Mouse (Mus musculus) inflammation-experienced regulatory T-cells, adult 6 months (primary cell): ENCODE results near the gene Sfmbt2. TPM values are rescaled to one million over a fixed set of nuclear protein-coding genes. Genes with fewer than 3 reads are reported as not detected.

Experiments used
- ATAC-seq: one replicate; pipeline ENCODE4 v1.8.0; 2017
- polyA plus RNA-seq, 3 experiments: library from polyadenylated mRNA; unstranded; fragments of 100-300 nt; shearing (Covaris generic); gene quantifications; one replicate each; pipeline ENCODE4 v1.2.1; 2017

Gene Sfmbt2
- polyA plus RNA-seq, 3 experiments from 2014 or later: 1.2 to 2.9 (median 2.7) TPM

DNA sequence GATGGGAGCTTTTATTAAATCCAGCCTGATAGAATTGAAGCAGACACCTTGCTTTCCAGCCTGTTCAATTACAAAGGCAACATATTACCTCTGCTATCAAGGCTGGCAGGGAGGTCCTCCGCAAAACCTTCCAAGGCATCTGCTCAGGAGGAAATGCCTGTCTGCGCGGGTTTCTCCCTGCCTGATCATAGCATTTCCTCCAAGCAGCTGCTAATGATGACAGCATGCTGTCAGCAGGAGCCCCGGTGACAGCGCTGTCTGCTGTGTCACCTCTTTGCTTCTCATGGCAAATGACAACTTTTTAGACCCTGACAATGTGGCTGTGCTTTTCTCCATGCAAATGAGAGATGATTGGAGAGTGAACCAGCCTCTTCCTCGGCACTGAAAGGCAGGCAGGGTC, 199.1 kb downstream of the Sfmbt2 start:
- ATAC-seq: no peak

DNA sequence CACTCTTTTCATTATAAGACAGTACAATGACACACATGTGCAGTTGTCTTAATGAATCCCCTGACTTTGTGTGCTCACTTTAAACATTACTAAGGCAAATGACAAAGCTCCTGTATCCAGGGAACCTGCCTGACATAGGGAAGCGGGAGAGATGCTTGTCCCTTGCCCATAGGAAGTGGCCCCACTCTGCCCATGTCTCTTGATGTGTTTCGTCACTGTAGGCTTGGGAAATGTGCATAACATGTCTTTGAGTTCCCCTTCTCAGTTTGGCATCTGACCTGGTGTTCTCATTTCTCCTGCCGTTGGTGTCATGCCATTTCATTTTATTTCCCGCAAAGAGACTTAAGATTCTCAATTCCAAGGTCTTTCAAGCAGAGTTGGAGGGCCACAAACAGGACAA, 202.0 kb downstream of the Sfmbt2 start:
- ATAC-seq: no peak

DNA sequence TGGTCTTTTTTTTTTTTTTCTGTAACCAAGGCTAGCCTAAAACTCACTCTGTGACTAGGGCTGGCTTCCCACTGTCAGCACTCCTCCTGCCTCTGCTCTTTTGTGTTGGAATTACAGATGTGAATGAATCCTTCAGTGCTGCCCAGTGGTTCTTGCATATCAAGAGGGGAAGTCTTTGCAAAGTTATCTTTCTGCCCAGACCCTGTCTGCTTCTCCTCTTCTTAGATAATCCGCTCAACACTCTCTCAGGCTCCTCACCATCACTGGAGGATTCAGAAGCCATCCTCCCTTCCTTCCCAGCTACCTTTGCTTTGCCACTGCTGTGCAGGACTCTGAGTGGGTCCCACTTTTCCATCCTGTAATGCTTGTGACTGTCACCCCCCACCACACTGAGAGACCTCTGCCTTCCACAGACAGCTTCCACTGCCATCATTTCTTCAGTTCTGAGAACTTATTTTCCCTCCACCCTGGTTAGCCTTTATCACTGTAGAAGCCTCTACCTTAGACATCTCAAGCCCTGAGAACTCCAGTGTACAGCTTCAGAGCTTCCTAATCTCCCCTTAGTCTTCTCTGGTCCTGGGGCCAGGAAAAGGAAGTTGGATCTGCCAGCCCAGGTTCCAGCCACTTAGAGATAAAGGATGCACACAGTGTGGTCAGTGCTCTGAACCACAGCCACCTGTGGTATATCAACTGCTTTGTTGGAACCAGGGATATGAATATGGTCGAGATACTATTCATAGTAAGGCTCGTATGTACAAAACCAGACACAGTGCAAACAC, 205.8 kb downstream of the Sfmbt2 start:
- no peak for ATAC-seq

DNA sequence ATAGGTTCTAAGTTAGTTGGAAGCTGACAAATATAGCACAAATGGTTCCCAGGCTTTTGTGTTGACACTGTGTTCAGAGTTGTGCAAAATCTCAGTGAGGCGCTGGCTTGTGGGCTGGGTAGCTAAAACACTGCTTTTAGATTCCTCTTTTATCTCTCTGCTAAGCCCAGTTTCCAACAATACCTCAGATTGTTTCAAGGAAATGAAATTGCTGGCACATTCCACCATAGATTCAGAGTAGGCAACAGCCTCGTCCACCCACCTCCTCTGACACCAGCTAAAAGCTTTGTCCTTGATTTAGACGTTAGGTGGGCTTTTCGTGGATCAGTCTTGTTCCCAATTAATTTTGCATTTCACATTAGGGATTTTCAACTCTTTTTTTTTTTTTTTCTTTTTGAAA, 212.4 kb downstream of the Sfmbt2 start:
- no peak for ATAC-seq

DNA sequence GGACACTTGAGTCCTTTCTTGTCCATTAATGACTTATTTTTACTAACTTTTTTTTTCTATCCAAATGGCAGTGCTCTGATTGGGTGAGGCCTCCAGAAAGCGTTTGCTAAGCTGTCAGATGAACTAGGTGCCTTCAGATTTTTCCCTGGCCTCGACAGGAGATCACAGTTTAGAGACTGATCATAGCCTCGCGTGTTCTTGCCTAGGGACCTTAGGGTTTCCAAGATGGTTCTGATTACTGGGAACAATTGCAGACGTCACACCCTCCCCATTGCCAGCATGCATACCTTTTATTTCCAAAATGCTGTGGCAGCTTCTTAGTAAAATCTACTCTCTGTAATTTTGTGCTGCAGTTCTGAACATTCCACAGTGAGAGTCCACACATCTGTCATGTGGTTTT, 212.8 kb downstream of the Sfmbt2 start:
- ATAC-seq: no peak

DNA sequence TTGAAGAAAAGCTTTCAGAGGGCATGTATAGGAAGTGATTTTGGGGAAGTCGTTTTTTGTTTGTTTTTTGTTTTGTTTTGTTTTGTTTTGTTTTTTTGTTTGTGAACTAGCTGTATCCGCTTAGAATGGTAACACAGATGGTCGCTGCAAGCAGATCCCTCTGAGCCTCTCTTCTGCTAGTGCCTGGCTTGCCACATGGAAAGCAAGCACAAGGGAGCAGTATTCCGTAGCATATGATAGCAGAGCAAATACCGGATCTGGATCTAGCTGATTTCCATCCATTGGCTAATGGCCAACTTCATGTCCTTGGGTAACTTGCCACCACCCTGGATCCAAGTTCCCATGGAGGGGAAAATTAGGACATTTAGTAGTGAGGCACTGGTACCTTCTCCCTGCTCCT, 221.0 kb downstream of the Sfmbt2 start:
- ATAC-seq: no peak

DNA sequence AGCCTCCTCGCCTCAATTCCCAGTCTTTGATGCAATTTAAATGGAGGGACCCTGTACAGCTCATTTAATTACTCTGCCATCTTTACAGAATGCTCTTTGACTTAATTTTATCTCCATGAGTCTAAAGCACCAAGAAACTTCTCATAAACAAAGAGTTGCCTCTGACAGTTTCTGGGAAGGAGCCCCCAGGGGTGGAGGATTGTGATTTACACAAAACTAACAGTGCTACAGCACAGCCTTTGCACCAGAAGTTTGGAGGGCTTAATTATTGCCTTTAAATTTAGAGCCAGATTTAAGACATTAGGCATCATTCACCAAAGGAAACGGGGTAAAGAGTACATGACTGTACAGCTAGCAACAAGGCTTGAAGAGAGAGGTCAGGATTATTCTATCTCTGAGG, 245.2 kb downstream of the Sfmbt2 start:
- ATAC-seq: no peak

Other genes with a start within 250 kb of the Sfmbt2 start
- gene Itih2, start 239.1 kb upstream of the Sfmbt2 start, polyA plus RNA-seq: not detected
- gene Itih5, start 216.9 kb upstream of the Sfmbt2 start, polyA plus RNA-seq: 10 to 100 TPM in 1 of 3 experiments, 1 to 10 TPM in 2; 6.5 to 11.0 (median 7.3) TPM